Mouse (Mus musculus) embryonic facial prominence, embryonic 11.5 days (tissue): Measurements from ENCODE around the gene Cxcl17. TPM values are rescaled to one million over a fixed set of nuclear protein-coding genes. Genes with fewer than 3 reads are reported as not detected.

Experiments used
- ATAC-seq: fragments of 200-750 bp; cut with Nextera tagmentation; replicated peaks from 2 replicates; pipeline ENCODE4 v1.8.0; 2017; ENCODE audit warnings: low read depth; ENCODE audit not compliant: insufficient number of reproducible peaks, low FRiP score, low TSS enrichment
- DNase-seq: peaks from one replicate; pipeline ENCODE4 v3.0.0-alpha.2; 2015; ENCODE audit warnings: low spot score
- H3K27ac ChIP-seq: fragments of 300-500 bp; sonication (generic); replicated peaks from 2 replicates; pipeline ENCODE4 v1.5.1; 2014; ENCODE audit warnings: mild to moderate bottlenecking, low read depth, low read length, control low read depth
- H3K27me3 ChIP-seq: fragments of 300-500 bp; sonication (generic); 2 replicates; pipeline ENCODE4 v1.6.1; 2014; ENCODE audit warnings: mild to moderate bottlenecking, low read length, moderate library complexity, mixed read lengths; ENCODE audit not compliant: control insufficient read depth, insufficient read depth
- H3K36me3 ChIP-seq: fragments of 300-500 bp; sonication (generic); replicated peaks from 2 replicates; pipeline ENCODE4 v1.6.1; 2014; ENCODE audit warnings: low read depth, mild to moderate bottlenecking, low read length, moderate library complexity, mixed read lengths; ENCODE audit not compliant: control insufficient read depth, insufficient read depth
- H3K4me1 ChIP-seq: fragments of 300-500 bp; sonication (generic); 2 replicates; pipeline ENCODE4 v1.6.1; 2014; ENCODE audit warnings: low read length, mixed read lengths; ENCODE audit not compliant: control insufficient read depth, insufficient read depth
- H3K4me2 ChIP-seq: fragments of 300-500 bp; sonication (generic); 2 replicates; pipeline ENCODE4 v1.6.1; 2014; ENCODE audit warnings: low read depth, mild to moderate bottlenecking, control low read depth, low read length, moderate library complexity
- H3K4me3 ChIP-seq: fragments of 300-500 bp; sonication (generic); 2 replicates; pipeline ENCODE4 v1.5.1; 2014; ENCODE audit warnings: low read depth, low read length, control low read depth
- H3K9ac ChIP-seq: fragments of 300-500 bp; sonication (generic); replicated peaks from 2 replicates; pipeline ENCODE4 v1.6.1; 2014; ENCODE audit warnings: mild to moderate bottlenecking, control low read depth, low read length
- H3K9me3 ChIP-seq: fragments of 300-500 bp; sonication (generic); replicated peaks from 2 replicates; pipeline ENCODE4 v1.6.1; 2016; ENCODE audit warnings: mild to moderate bottlenecking, low read length, inconsistent platforms, mixed read lengths; ENCODE audit not compliant: control insufficient read depth
- WGBS: fragments of 180-500 bp; shearing (Covaris S2); extraction: QIAGEN DNeasy Blood & Tissue Kit; methylation state at CpG from one replicate; pipeline ENCODE4 v1.1.7; 2014; 5-methylcytosine and 5-hydroxymethylcytosine counted together
- polyA plus RNA-seq: library from polyadenylated mRNA; unstranded; fragments of >200 nt; fragmentation: Nextera tagmentation; extraction: Ambion mirVana; gene quantifications from 2 replicates; pipeline ENCODE4 v1.2.1, GENCODE M21; 2014

Gene Cxcl17
- polyA plus RNA-seq, 1 experiment from 2014 or later: not detected

DNA sequence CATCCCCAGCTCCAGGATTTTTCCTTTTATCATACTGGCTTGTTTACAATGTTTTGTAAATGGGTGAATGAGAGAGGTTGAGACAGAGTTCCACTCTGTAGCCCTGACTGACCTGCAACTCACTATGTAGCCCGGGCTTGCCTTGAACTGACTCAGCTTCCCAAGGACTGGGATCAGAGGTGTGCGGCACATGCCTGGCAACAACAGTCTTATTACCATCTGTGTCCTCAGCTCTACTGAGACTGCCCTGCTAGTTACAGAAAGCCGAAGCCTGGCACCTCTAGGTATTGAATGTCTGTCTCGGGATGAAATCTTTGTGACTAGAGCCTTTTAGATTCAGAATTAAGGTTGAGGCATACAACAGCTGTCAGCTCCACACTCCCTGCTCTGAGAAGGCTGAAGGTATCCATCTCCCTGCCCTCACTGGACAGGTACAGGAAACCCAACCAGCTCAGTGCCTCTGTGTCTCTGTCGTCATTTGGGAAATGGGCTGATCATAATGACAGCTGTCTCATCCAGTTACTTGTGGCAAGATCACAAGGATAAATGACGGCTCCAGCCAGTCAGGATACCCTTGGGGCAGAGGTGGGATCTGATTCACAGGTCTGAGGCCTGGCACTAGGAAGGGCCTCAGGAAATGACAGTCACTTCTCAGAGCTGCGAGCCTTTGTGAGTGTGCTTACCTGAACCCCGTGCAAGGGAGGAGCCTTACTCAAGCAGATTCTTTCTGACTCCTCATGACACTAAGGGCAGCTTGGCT is 19.1 kb downstream of the Cxcl17 start:
- H3K9me3 ChIP-seq: no peaks in the 10 kb centered on the region
- H3K4me2 ChIP-seq: no peak overlapping the region; the same call in 1 of the 2 replicates
- no peak overlapping the region for H3K9ac ChIP-seq
- WGBS: 67% methylated on average over 8 of the region's 8 CpGs
- no peak overlapping the region for H3K4me3 ChIP-seq
- H3K27me3 ChIP-seq: no peaks in the 10 kb centered on the region
- ATAC-seq: no peak
- H3K27ac ChIP-seq: no peak overlapping the region
- DNase-seq: no peak
- H3K36me3 ChIP-seq: no peaks in the 10 kb centered on the region
- H3K4me1 ChIP-seq: no peaks in the 10 kb centered on the region; the same call in 1 of the 2 replicates

DNA sequence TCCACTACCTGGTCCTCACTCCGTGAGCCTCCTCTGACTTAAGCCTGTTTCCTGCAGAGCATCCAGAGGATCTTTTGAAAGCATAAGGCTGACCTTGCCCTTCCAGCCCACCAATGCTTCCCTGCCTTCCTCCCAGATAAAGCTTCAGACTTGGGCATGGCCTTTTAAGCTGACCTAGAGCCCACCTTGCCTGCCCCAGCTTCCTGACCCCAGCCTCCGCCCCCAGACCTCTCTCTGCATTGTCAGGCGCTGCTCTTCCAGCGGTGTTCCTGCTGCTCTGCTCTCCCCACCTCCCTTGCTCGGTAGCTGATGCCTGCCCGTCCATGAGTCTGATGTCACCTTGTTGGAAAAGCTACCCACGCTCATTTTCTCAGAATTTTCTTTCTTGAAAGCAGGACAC is 19.8 kb downstream of the Cxcl17 start:
- WGBS: 43% methylated on average over 7 of the region's 7 CpGs
- no peak overlapping the region for H3K27ac ChIP-seq
- H3K36me3 ChIP-seq: no peaks in the 10 kb centered on the region; the same call in 1 of the 2 replicates
- H3K27me3 ChIP-seq: no peaks in the 10 kb centered on the region
- ATAC-seq (no peak), DNase-seq (no peak)
- H3K4me1 ChIP-seq: no peaks in the 10 kb centered on the region; the same call in 1 of the 2 replicates
- H3K9me3 ChIP-seq: no peaks in the 10 kb centered on the region
- H3K4me3 ChIP-seq: no peak overlapping the region
- no peak overlapping the region for H3K9ac ChIP-seq
- H3K4me2 ChIP-seq: no peak overlapping the region

DNA sequence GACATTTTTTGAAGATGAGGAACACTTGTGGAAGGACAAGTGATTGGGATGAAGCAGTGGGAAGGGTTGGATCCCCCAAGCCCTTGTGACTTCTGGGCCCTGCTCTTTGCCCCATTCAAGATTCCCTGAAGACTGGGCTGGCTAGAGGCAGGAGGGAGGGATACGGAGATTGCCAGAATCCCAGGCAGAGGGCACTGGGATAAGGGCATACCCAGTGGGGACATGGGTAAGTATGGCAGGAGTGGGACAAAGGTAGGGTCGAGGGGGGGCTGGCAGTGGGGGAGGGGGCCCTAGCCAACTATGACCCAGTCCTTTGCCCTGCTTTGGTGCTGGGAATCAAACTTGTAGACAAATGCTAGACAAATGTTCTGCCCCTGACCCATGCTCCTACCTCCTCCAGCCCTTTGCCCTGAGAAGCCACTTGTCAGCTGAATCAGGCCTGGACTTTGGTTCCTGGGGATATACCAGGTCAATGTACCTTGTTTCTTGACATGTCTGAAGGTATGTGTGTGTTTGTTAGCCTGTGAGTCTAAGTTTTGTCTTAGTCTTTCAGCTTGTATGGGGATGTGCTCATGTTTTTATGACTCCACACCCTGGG is 20.7 kb downstream of the Cxcl17 start:
- H3K36me3 ChIP-seq: no peaks in the 10 kb centered on the region; the same call in 1 of the 2 replicates
- H3K27me3 ChIP-seq: no peaks in the 10 kb centered on the region
- no peaks in the 10 kb centered on the region for H3K9me3 ChIP-seq
- no peak overlapping the region for H3K4me3 ChIP-seq
- H3K27ac ChIP-seq: no peak overlapping the region
- WGBS: 78% methylated on average over 2 of the region's 2 CpGs
- DNase-seq (no peak), ATAC-seq (no peak)
- H3K9ac ChIP-seq: no peak overlapping the region
- no peaks in the 10 kb centered on the region; the same call in 1 of the 2 replicates for H3K4me1 ChIP-seq
- H3K4me2 ChIP-seq: no peak overlapping the region

DNA sequence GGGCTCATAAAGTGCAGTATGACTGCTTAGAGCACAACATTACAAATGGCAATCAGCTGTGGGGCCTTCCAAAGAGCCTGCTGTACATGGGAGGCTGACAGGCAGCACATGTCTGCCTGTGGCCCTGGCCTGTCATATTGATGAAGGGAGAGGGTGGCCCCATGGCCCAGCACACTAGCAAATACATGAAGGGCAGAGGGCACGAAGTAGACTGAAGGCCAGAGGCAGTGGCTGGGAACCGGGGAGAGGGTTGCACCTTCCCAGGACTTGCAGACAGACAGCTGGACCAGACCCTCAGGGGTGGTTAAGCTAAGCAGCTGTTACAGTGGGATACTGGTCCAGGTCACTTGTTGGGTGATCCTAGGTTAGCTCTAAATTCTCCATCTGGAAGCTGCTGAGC is 21.7 kb downstream of the Cxcl17 start:
- no peaks in the 10 kb centered on the region; the same call in 1 of the 2 replicates for H3K4me1 ChIP-seq
- no peaks in the 10 kb centered on the region for H3K9me3 ChIP-seq
- no peaks in the 10 kb centered on the region for H3K27me3 ChIP-seq
- no peak overlapping the region for H3K9ac ChIP-seq
- WGBS: 55% methylated on average over 2 of the region's 2 CpGs
- no peak for ATAC-seq
- no peak overlapping the region for H3K4me3 ChIP-seq
- no peak overlapping the region for H3K27ac ChIP-seq
- no peak for DNase-seq
- H3K4me2 ChIP-seq: no peak overlapping the region
- no peaks in the 10 kb centered on the region; the same call in 1 of the 2 replicates for H3K36me3 ChIP-seq

DNA sequence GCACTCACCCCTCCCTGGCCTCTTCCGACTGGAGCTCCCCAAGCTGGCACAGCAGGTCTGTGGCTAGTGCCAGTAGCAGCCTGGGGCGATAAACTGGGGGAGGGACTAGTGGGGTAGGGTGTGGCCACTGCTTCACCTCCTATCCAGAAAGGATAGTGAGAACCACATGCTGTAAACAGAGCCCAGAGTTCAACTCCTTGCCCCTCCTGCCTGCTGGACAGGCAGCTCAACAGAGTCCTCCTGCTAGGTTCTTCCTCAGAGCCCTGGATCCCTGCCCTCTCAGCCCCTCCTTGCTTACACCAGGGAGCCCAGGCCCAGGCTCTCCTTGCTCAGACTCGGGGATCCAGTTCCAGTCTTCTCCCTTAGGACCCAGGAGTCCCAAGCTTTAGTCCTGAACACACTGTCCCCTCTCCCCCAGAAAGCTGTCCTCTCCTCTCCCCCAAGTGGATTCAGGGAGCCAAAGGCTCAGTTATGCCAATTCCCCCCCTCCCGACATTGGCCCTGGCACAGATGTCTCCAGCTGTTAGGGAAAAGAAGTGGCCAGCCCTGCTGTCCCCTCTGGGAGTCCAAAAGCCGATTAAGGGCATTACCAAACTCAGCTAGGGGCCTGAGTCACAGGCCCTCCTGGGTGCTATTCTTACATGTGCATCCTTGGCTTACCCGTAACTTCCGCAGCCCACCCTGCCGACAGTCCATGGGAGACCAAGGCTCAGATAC is 22.5 kb downstream of the Cxcl17 start:
- Histone ChIP-seq H3K4me2 (no peak overlapping the region), H3K27me3 (no peaks in the 10 kb centered on the region), H3K9me3 (no peaks in the 10 kb centered on the region), H3K36me3 (no peaks in the 10 kb centered on the region; the same call in 1 of the 2 replicates), H3K9ac (no peak overlapping the region; the same call in 1 of the 2 replicates), H3K27ac (no peak overlapping the region), H3K4me1 (no peaks in the 10 kb centered on the region; the same call in 1 of the 2 replicates), H3K4me3 (no peak overlapping the region)
- WGBS: 34% methylated on average over 8 of the region's 8 CpGs
- ATAC-seq (peak; percentile 15; the same call in 1 of the 2 replicates), DNase-seq (no peak)

DNA sequence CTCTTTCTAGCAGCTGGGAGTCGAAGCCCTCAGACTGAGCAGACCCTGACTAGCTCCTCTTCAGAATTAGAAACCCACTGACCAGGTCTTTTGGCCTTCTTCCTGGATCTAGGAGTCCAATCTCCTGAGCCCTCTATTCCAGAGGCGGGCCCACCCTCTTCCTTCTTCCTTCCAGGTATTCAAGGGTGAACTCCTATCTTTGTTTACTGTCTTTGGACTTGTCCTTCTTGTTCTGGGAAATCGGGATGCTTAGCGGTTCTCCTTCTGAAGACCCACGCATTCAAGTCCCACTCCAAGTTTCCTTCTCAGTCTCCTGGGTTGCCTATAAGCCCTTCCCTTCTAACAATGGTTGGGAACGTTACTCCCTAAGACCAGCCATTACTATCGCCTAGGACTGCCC is 23.8 kb downstream of the Cxcl17 start:
- Histone ChIP-seq H3K4me3 (no peak overlapping the region), H3K4me1 (no peaks in the 10 kb centered on the region; the same call in 1 of the 2 replicates), H3K27ac (no peak overlapping the region), H3K36me3 (no peaks in the 10 kb centered on the region; the same call in 1 of the 2 replicates), H3K9ac (no peak overlapping the region), H3K9me3 (no peaks in the 10 kb centered on the region), H3K27me3 (no peaks in the 10 kb centered on the region), H3K4me2 (no peak overlapping the region)
- DNase-seq: no peak
- no peak for ATAC-seq
- WGBS: 87% methylated on average over 7 of the region's 7 CpGs

DNA sequence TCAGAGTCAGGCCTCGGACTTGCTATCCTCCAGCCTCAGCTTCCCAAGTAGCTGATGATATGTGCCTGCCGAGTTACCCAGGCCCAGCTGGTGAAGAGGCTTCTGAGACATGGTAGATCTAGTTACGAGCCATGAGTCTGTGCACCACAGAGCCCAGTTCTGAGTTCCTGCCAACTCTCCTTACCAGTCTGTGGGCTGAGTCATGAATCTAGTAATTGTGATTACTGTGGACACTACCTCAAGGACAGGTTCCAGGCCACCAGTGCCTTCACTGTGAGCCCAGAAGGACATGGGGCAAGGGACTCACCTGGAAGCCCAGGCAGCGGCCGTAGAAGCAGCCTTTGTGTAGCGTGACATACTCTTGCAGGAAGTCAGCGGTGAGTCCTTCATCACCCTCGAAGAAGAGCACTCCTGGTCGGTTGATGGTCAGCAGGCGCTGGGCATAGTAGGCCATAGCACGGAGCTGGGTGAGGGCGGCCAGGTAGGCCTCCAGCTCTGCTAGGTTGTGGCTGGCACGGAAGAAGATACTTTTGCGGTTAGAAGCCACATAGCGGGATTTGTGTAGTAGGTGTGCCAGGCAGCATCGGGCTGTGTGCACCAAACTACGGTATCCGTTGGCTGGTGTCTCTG is 24.8 kb downstream of the Cxcl17 start:
- no peak overlapping the region for H3K4me3 ChIP-seq
- no peak for ATAC-seq
- no peaks in the 10 kb centered on the region for H3K9me3 ChIP-seq
- H3K27me3 ChIP-seq: no peaks in the 10 kb centered on the region
- H3K9ac ChIP-seq: no peak overlapping the region
- no peak overlapping the region for H3K4me2 ChIP-seq
- no peak overlapping the region for H3K27ac ChIP-seq
- WGBS: 92% methylated on average over 18 of the region's 18 CpGs
- no peaks in the 10 kb centered on the region; the same call in 1 of the 2 replicates for H3K4me1 ChIP-seq
- no peaks in the 10 kb centered on the region; the same call in none of the 2 replicates for H3K36me3 ChIP-seq
- no peak for DNase-seq
